Mouse (Mus musculus) embryonic fibroblast, embryonic 13.5 days (primary cell): Measurements from ENCODE around the gene Tiam1.

Source experiments
- CTCF ChIP-seq: IDR thresholded peaks from 2 replicates; pipeline ENCODE4 v1.5.1; 2011; ENCODE audit warnings: mild to moderate bottlenecking, control low read depth, low read length, moderate library complexity, borderline replicate concordance; ENCODE audit not compliant: insufficient read depth
- POLR2A ChIP-seq: IDR thresholded peaks from 2 replicates; pipeline ENCODE4 v1.6.1; 2011; ENCODE audit warnings: low read depth, mild to moderate bottlenecking, control low read depth, low read length, moderate library complexity

GRCm38 (mm10) chr16:89773657-89774552 is 369.7 kb downstream of the Tiam1 start:
- peak; percentile 83; the same call in 1 of the 2 replicates for TF ChIP-seq CTCF
- TF ChIP-seq POLR2A, result no peak
